Mouse (Mus musculus): ENCODE data around the gene Hbq1b. TPM values are rescaled to one million over a fixed set of nuclear protein-coding genes. Genes with fewer than 3 reads are reported as not detected.

Gene Hbq1b
- not detected for polyA plus RNA-seq (2014; fragmentation: Illumina TruSeq; extraction: RNeasy Lipid Tissue Mini Kit (QIAGEN cat#74804); ENCODE audit: insufficient read depth, low read depth, low replicate concordance)

DNA sequence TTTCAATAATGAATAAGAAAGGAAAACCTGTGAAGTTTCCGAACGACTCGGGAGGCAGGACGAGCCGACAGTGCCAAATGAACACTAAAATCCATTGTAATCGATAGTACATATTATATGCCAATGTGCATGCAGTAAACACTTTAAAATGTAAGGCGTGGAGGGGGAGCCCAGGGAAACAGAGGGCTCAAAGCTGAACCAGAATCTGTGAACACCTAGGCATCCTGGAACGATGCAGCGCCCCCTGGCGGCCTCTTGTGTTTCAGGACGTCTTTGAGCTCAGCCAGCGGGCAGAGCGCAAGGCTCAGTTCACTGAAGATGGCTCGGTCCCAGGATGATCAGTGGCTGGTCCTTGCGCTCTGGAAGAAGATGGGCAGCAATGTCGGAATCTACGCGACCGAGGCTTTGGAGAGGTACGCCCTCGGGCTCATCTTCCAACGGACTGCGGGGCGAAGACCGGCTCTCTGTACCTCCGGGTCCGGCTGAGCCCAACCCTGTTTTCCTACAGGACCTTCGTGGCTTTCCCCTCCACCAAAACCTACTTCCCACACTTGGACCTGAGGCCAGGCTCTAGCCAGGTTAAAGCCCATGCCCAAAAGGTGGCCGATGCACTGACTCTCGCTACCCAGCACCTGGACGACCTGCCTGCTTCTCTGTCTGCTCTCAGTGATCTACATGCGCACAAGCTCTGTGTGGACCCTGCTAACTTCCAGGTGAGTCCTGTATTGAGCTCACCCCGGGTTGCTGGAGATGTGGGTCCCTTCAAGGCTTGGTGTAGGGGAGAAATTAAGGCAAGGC lies at the start of gene Hbq1b:
Hbq1b (plus strand) TSS at position 271 of the 798 bp plus-strand sequence.

DNA sequence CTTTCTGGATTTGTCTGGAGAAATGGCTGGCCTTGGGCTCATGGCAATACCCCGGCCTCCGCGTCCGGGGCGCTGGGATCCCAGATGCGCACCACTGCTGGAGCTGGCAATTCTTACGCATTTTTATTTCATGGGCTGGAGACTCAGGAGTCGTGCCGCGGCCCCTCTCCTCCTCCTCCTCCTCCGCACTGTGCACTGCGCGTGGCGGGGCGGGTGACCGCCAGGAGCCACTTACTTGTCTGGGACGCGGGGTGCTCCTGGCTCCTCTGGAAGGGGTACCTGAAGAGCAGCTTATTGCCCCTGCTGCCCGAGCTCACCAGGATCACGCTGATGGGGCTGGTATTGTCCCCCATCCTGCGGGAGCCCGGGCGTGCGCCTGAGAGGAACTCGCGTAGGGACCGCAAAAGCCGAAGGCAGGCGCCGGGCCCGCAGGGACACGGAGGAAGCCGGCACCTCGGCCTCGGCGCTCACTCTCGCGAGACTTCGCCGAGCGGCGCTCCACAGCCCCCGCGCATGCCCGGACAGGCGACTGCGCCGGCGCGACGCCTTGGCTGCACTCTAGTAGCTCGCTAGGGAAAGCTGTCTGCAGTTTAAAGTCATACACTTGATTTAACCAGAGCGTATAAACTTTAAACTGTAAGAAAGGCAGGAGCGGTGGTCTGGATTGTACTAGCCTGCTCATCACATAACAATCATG lies 19.4 kb upstream of the Hbq1b start, which contains the start of gene Nprl3:
Nprl3 (minus strand) TSS at position 520 of the 697 bp plus-strand sequence.

DNA sequence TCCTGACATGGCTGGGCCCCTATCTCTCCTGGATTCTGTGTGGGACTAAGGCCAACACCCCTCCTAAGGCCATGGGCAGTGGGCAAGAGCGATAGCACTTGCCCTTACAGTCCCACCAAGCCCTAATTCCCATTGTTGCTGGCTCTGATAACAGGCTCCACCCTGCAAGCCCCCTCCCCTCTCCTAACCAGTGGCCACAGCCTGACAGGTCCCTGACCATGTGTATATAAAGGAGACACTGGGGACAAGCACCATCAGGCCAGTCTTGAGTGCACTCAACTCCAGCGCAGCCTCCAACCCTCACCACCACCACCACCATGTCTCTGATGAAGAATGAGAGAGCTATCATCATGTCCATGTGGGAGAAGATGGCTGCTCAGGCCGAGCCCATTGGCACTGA lies 10.4 kb upstream of the Hbq1b start, which contains the start of gene Hba-x:
Hba-x (plus strand) TSS at position 54 of the 400 bp plus-strand sequence.

DNA sequence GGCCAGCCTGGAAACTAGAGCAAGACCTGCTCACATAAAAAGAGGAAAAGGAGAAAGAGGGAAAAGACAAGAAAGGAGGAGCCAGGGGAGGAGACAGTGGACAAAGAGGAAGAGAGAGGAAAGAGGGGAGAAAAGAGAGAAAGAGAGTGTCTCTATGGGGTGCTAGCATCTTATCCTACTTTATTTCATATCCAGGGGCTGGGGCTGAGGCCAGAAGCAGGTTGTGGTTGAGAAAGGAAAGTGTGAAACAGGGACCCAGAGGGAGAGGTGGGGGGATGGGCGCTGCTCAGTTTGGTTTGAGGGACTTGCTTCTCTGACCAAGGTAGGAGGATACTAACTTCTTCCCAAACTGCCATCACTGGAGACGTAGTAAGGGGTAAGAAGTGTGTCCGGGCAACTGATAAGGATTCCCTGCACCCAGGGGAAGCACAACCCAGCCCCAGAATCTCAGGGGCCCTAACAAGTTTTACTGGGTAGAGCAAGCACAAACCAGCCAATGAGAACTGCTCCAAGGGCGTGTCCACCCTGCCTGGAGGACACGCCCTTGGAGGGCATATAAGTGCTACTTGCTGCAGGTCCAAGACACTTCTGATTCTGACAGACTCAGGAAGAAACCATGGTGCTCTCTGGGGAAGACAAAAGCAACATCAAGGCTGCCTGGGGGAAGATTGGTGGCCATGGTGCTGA lies 3.5 kb upstream of the Hbq1b start, which contains the start of gene Hba-a1:
Hba-a1 (plus strand) TSS at position 421 of the 687 bp plus-strand sequence.

DNA sequence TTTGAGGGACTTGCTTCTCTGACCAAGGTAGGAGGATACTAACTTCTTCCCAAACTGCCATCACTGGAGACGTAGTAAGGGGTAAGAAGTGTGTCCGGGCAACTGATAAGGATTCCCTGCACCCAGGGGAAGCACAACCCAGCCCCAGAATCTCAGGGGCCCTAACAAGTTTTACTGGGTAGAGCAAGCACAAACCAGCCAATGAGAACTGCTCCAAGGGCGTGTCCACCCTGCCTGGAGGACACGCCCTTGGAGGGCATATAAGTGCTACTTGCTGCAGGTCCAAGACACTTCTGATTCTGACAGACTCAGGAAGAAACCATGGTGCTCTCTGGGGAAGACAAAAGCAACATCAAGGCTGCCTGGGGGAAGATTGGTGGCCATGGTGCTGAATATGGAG lies 9.4 kb downstream of the Hbq1b start, which contains the start of gene Hba-a2:
Hba-a2 (plus strand) TSS at position 287 of the 400 bp plus-strand sequence.

DNA sequence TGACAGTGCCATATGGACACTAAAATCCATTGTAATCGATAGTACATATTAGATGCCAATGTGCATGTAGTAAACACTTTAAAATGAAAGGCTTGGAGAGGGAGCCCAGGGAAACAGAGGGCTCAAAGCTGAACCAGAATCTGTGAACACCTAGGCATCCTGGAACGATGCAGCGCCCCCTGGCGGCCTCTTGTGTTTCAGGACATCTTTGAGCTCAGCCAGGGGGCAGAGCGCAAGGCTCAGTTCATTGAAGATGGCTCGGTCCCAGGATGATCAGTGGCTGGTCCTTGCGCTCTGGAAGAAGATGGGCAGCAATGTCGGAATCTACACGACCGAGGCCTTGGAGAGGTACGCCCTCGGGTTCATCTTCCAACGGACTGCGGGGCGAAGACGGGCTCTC lies 13.1 kb downstream of the Hbq1b start, which contains the start of gene Hbq1a:
Hbq1a (plus strand) TSS at position 205 of the 400 bp plus-strand sequence.

Other genes with a start within 250 kb of the Hbq1b start
- 0.74 TPM for gene Il9r, start 86.7 kb upstream of the Hbq1b start, polyA plus RNA-seq (2014; fragmentation: Illumina TruSeq; extraction: RNeasy Lipid Tissue Mini Kit (QIAGEN cat#74804); ENCODE audit: insufficient read depth, low read depth, low replicate concordance)
- gene Snrnp25, start 81.5 kb upstream of the Hbq1b start, polyA plus RNA-seq (2014; fragmentation: Illumina TruSeq; extraction: RNeasy Lipid Tissue Mini Kit (QIAGEN cat#74804); ENCODE audit: insufficient read depth, low read depth, low replicate concordance): 24.2 TPM
- 19.5 TPM for gene Rhbdf1, start 64.7 kb upstream of the Hbq1b start, polyA plus RNA-seq (2014; fragmentation: Illumina TruSeq; extraction: RNeasy Lipid Tissue Mini Kit (QIAGEN cat#74804); ENCODE audit: insufficient read depth, low read depth, low replicate concordance)
- gene Mpg, start 60.5 kb upstream of the Hbq1b start, polyA plus RNA-seq (2014; fragmentation: Illumina TruSeq; extraction: RNeasy Lipid Tissue Mini Kit (QIAGEN cat#74804); ENCODE audit: insufficient read depth, low read depth, low replicate concordance): 12.7 TPM
- 11.5 TPM for gene Nprl3, start 19.3 kb upstream of the Hbq1b start, polyA plus RNA-seq (2014; fragmentation: Illumina TruSeq; extraction: RNeasy Lipid Tissue Mini Kit (QIAGEN cat#74804); ENCODE audit: insufficient read depth, low read depth, low replicate concordance)
- gene Hba-x, start 10.6 kb upstream of the Hbq1b start, polyA plus RNA-seq (2014; fragmentation: Illumina TruSeq; extraction: RNeasy Lipid Tissue Mini Kit (QIAGEN cat#74804); ENCODE audit: insufficient read depth, low read depth, low replicate concordance): not detected
- gene Hba-a1, start 3.5 kb upstream of the Hbq1b start, polyA plus RNA-seq (2014; fragmentation: Illumina TruSeq; extraction: RNeasy Lipid Tissue Mini Kit (QIAGEN cat#74804); ENCODE audit: insufficient read depth, low read depth, low replicate concordance): 9,126 TPM
- 14,852 TPM for gene Hba-a2, start 9.5 kb downstream of the Hbq1b start, polyA plus RNA-seq (2014; fragmentation: Illumina TruSeq; extraction: RNeasy Lipid Tissue Mini Kit (QIAGEN cat#74804); ENCODE audit: insufficient read depth, low read depth, low replicate concordance)
- gene Hbq1a, start 13.1 kb downstream of the Hbq1b start, polyA plus RNA-seq (2014; fragmentation: Illumina TruSeq; extraction: RNeasy Lipid Tissue Mini Kit (QIAGEN cat#74804); ENCODE audit: insufficient read depth, low read depth, low replicate concordance): 1.6 TPM
- 3.6 TPM for gene Sh3pxd2b, start 60.9 kb downstream of the Hbq1b start, polyA plus RNA-seq (2014; fragmentation: Illumina TruSeq; extraction: RNeasy Lipid Tissue Mini Kit (QIAGEN cat#74804); ENCODE audit: insufficient read depth, low read depth, low replicate concordance)
- gene Ubtd2, start 168.4 kb downstream of the Hbq1b start, polyA plus RNA-seq (2014; fragmentation: Illumina TruSeq; extraction: RNeasy Lipid Tissue Mini Kit (QIAGEN cat#74804); ENCODE audit: insufficient read depth, low read depth, low replicate concordance): 5.0 TPM
- gene Efcab9, start 245.1 kb downstream of the Hbq1b start, polyA plus RNA-seq (2014; fragmentation: Illumina TruSeq; extraction: RNeasy Lipid Tissue Mini Kit (QIAGEN cat#74804); ENCODE audit: insufficient read depth, low read depth, low replicate concordance): not detected
- 8.5 TPM for gene Stk10, start 246.3 kb downstream of the Hbq1b start, polyA plus RNA-seq (2014; fragmentation: Illumina TruSeq; extraction: RNeasy Lipid Tissue Mini Kit (QIAGEN cat#74804); ENCODE audit: insufficient read depth, low read depth, low replicate concordance)

All from lung, adult 10 weeks (tissue).